9 mouse cellular contexts compared by ENCODE assay signal in genomic region chr5:44975456-44976195, GRCm38 (mm10).
DNase-seq lines count a peak whose midpoint lies in the region; ATAC-seq lines count a peak whose summit lies in the region.
"Had no signal": no experiment of that assay in that cellular context is flagged by ENCODE, and none has a peak within 500 bp of the region (broad histone marks: within the 10 kb centered on the region; RNA-seq: fewer than 3 reads in every experiment).

No protein-coding gene starts in this region.

- H3K4me1 ChIP-seq in forebrain, embryonic 15.5 days: peaks cover 7% of the 10 kb centered on the region
- no peaks in the 10 kb centered on the region; the same call in 1 of the 2 replicates for H3K4me1 ChIP-seq in hindbrain, embryonic 14.5 days (replicated peaks; ENCODE audit: control insufficient read depth, insufficient read depth, low read length)
- H3K4me1 ChIP-seq in neural tube, embryonic 11.5 days (ENCODE audit: control insufficient read depth, insufficient read depth, low read length): no peaks in the 10 kb centered on the region

- ATAC-seq in forebrain, embryonic 15.5 days (replicated peaks): peak; percentile 93
- peak; percentile 65; the same call in 1 of the 2 replicates for ATAC-seq in hindbrain, embryonic 14.5 days (ENCODE audit: low FRiP score)
- ATAC-seq in neural tube, embryonic 11.5 days (ENCODE audit: insufficient read depth, low FRiP score, low TSS enrichment): peak; percentile 41; the same call in 1 of the 2 replicates
- no peak for ATAC-seq in activated CD4-positive, CD25-positive, alpha-beta regulatory T cell, adult 4 months

- H3K27me3 ChIP-seq in forebrain, embryonic 15.5 days: no peaks in the 10 kb centered on the region
- no peaks in the 10 kb centered on the region for H3K27me3 ChIP-seq in hindbrain, embryonic 14.5 days (ENCODE audit: control insufficient read depth, insufficient read depth, low read length)
- no peaks in the 10 kb centered on the region for H3K27me3 ChIP-seq in neural tube, embryonic 11.5 days (ENCODE audit: control insufficient read depth, insufficient read depth, low read length)

- DNase-seq in kidney, adult 11 months: peak; percentile 2
- DNase-seq in kidney, adult 8-10 months: no peak
- DNase-seq in hindbrain, embryonic 14.5 days (ENCODE audit: low spot score): peak; percentile 26
- DNase-seq in left cerebral cortex, postnatal 36 days (ENCODE audit: low spot score in 2 of 2): peak; percentile 4 to 7
- DNase-seq in neural tube, embryonic 11.5 days (ENCODE audit: low spot score): peak; percentile 53
- no peak for DNase-seq in spleen, adult 12 weeks (ENCODE audit: low spot score)

- H3K9me3 ChIP-seq in forebrain, embryonic 15.5 days: no peaks in the 10 kb centered on the region
- H3K9me3 ChIP-seq in hindbrain, embryonic 14.5 days (ENCODE audit: control insufficient read depth, low read length): no peaks in the 10 kb centered on the region
- H3K9me3 ChIP-seq in neural tube, embryonic 11.5 days (ENCODE audit: control insufficient read depth, low read length): no peaks in the 10 kb centered on the region

- intact Hi-C loops in left cerebral cortex, postnatal 36 days (cut with DNase I): no loop called here

- WGBS in forebrain, embryonic 15.5 days: 10% methylated on average over 9 of the region's 9 CpGs
- WGBS in hindbrain, embryonic 14.5 days: 23% methylated on average over 9 of the region's 9 CpGs
- 36% methylated on average over 9 of the region's 9 CpGs for WGBS in neural tube, embryonic 11.5 days

- peak overlapping the region; percentile 69 for H3K27ac ChIP-seq in forebrain, embryonic 15.5 days (replicated peaks)
- H3K27ac ChIP-seq in hindbrain, embryonic 14.5 days: peak overlapping the region; percentile 18; the same call in 1 of the 2 replicates
- peak overlapping the region; percentile 62; the same call in 1 of the 2 replicates for H3K27ac ChIP-seq in neural tube, embryonic 11.5 days (ENCODE audit: low read depth, low read length)
- H3K27ac ChIP-seq: liver, embryonic 14.5 days had no signal

- H3K4me2 ChIP-seq in forebrain, embryonic 15.5 days (replicated peaks): no peak overlapping the region
- H3K4me2 ChIP-seq in hindbrain, embryonic 14.5 days (replicated peaks): no peak overlapping the region
- no peak overlapping the region for H3K4me2 ChIP-seq in neural tube, embryonic 11.5 days (ENCODE audit: low read depth)

- H3K9ac ChIP-seq in forebrain, embryonic 15.5 days (replicated peaks): no peak overlapping the region
- no peak overlapping the region for H3K9ac ChIP-seq in hindbrain, embryonic 14.5 days
- 0 out of 2 replicates have a peak overlapping the region, but pooled peaks have one; percentile 29 for H3K9ac ChIP-seq in neural tube, embryonic 11.5 days (ENCODE audit: low read length)
- H3K9ac ChIP-seq: liver, embryonic 14.5 days had no signal

- no peak overlapping the region for H3K4me3 ChIP-seq in forebrain, embryonic 15.5 days
- no peak overlapping the region for H3K4me3 ChIP-seq in hindbrain, embryonic 14.5 days (replicated peaks; ENCODE audit: low read length)
- H3K4me3 ChIP-seq in neural tube, embryonic 11.5 days (ENCODE audit: low read depth, low read length): no peak overlapping the region

- H3K36me3 ChIP-seq in forebrain, embryonic 15.5 days: no peaks in the 10 kb centered on the region
- no peaks in the 10 kb centered on the region for H3K36me3 ChIP-seq in hindbrain, embryonic 14.5 days (replicated peaks; ENCODE audit: control insufficient read depth, insufficient read depth)
- H3K36me3 ChIP-seq in neural tube, embryonic 11.5 days (ENCODE audit: control insufficient read depth, insufficient read depth, low read length): no peaks in the 10 kb centered on the region

Comparison
In these comparisons a context has a peak if more than half of its experiments do, and no peak if none do; other contexts are left out.
1. DNase-seq: peak in kidney, adult 11 months (single experiment), hindbrain, embryonic 14.5 days (single experiment), left cerebral cortex, postnatal 36 days (2 of 2) and neural tube, embryonic 11.5 days (single experiment); none in kidney, adult 8-10 months (0 of 2) and spleen, adult 12 weeks (single experiment).
2. H3K27ac ChIP-seq: peak in every context shown above with its lines; median percentile 69 in forebrain, embryonic 15.5 days; 62 in neural tube, embryonic 11.5 days; 18 in hindbrain, embryonic 14.5 days.